Mouse (Mus musculus) heart, postnatal 25 days (tissue): ENCODE measurements at regions not wholly inside any gene's neighbourhood (a gene's known extent, or its start where the extent isn't known, plus 50 kb on each side); places are given as distances from the start of the nearest gene placed in this dataset.
"Not testable (repeated sequence)": the region's sequence is repeated elsewhere in the genome, so short reads cannot be mapped to it uniquely, and the experiment has no call there.

ENCODE experiments used
- DNase-seq: peaks from one replicate; pipeline ENCODE4 v3.0.0; 2022; ENCODE audit warnings: low spot score
- intact Hi-C: fragments of 180-260 bp; cut with DNase I; formaldehyde crosslinking; loops from one replicate; pipeline ENCODE4 v1.15.1; 2025

- intact Hi-C loops = no loop called here
Observed at GRCm38 (mm10) chr6:53233777-53234176, 53.3 kb upstream of the Creb5 start.

DNA sequence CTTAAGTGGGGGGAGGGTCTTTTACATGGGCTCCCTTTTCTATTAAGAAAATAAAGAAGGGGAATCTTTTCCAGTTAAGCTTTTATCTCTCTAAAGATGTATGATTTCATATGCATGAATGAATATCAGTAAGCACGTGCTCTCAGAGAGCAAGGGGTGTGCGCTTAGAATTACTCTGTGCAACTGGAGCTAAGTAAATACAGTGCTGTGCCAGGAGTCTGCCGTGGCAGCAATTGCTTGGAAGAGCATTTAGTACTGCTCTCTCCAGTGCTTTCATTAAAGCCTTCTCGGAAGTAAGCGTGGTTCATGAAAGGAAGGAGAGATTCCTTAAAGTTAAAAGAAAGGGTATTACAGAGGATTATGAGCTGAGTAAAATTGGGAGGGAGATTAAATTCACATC, 54.5 kb upstream of the Creb5 start:
- intact Hi-C loops = no loop called here
- no peak for DNase-seq

More at GRCm38 (mm10) chr6:53233777-53234176, 53.3 kb upstream of the Creb5 start:
- no peak for DNase-seq

- no peak for DNase-seq
- intact Hi-C loops = no loop called here
Observed at GRCm38 (mm10) chr6:53229350-53229749, 57.7 kb upstream of the Creb5 start.

DNA sequence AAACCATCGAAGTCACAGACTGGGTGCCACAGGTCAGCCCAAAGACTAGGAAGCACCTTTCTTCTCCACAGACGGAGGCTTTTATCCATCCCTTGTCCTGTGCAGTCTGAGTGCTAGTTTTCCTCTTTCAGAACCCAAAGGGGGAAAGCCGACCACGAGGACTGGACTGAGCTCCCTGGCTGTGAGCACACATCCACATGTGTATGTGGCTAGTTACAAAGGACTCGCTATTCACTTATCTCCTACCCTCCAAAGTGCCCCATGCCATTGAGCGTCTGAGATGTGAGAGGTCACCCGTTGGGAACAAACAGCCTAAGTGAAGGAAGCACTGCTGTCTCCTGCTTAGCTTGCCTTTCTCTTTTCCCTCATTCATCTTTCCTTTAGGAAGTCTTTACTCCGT, 65.0 kb upstream of the Creb5 start:
- DNase-seq = no peak
- intact Hi-C loops = no loop called here

DNA sequence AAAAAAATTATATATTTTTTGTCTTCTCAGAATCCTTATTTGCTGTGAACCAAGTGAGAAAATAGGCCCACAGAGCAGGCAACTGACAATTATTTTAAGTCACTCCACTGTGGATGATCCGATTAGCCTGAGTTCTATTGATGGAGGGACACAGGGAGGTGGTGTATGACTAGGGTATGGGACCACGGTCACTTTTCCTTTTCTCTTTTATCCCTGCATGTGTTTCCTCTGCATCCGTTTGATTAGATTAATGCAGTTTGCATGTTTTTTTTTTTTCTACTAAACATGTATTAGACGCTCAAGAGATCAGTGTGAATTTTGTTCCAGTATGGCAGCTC, 65.4 kb upstream of the Creb5 start:
- intact Hi-C loops = no loop called here
- DNase-seq = no peak

- DNase-seq = no peak
- intact Hi-C loops = no loop called here
Observed at GRCm38 (mm10) chr6:53220784-53221667, 66.0 kb upstream of the Creb5 start.

GRCm38 (mm10) chr6:53218871-53219286, 68.2 kb upstream of the Creb5 start:
- intact Hi-C loops = loop anchor here (5.0 kb wide), 1 partner anchor 503 kb away; no protein-coding TSS in a partner anchor
- peak; percentile 41 for DNase-seq

DNA sequence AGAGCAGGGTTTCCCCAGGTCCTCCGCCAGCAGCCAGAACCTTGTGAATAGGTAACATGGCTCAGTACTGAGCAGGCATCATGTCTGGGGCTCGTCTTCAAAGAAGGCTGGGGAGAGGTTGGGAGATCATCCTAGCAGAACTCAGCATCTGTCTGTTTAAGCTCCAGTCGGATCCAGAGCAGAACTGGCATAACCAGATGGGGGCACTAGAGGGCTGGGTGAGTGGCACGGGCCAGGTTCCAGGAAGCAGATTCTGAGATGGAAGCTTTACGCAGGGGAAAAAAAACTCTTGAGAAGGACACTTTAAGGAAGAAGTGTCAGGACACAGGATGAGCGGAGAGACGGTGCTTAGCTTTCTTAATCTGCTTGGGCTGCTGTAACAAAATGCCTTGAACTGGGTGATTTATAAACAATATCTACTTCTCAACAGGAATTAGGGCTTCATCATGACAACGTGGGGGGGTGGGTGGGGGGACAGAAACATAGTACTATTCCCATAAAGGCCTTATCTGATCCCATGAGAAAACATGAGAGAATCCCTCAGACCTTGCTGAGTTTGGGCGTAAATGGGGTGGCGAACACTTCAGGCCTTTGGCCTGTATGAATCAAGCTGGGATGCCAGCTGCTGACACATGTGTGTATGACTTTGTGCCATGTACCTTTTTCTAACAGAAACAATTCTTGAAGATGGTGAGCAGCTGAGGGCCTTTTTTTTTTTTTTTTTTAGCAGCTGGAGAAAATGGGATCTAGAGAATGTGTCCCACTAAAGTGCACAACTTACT, 69.6 kb upstream of the Creb5 start:
- DNase-seq = no peak
- intact Hi-C loops = loop anchor here (5.0 kb wide), 1 partner anchor 505 kb away; no protein-coding TSS in a partner anchor

GRCm38 (mm10) chr6:53216715-53217114, 70.4 kb upstream of the Creb5 start:
- DNase-seq = no peak
- intact Hi-C loops = loop anchor here (5.0 kb wide), 1 partner anchor 506 kb away; no protein-coding TSS in a partner anchor

DNA sequence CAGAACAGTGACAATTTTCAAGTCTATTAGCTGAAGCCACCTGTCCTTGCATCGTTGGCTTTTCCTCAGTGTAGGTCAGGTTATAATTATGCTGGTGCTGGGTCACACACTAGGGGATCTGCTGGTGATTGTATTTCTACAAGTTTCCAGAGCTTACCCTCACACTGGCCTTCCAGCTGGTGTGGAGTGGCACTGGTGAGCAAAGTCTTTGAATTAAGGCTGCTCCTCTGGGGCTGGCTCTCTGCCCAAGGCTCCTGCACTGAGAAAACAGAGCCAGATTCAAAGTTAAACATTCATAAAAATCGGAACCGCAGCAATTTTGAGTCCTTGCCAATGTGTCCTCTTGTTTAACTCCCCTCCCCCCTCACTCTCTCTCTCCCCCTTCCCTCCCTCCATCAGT, 75.7 kb upstream of the Creb5 start:
- intact Hi-C loops = no loop called here
- DNase-seq = no peak

DNA sequence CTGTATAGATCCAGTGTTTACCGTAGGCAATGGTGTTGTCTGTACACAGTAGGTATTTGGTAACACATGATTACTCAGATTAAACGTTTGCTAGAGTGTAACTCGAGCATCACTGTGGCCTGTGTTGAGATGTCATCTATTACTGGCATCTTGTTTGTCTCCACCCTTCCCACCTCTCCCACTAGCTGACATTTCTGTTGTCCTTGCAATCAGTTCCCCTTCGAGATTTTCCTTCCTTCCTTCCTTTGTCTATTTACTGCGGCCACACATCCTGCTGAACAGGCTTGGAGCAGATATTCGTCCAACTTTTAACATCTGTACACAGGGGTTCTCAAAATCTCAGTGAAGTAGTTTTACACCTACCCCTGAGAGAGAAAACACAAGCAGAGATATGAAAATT, 77.7 kb upstream of the Creb5 start:
- no peak for DNase-seq
- intact Hi-C loops = no loop called here

GRCm38 (mm10) chr6:53208474-53208873, 78.6 kb upstream of the Creb5 start:
- no peak for DNase-seq
- intact Hi-C loops = no loop called here

DNA sequence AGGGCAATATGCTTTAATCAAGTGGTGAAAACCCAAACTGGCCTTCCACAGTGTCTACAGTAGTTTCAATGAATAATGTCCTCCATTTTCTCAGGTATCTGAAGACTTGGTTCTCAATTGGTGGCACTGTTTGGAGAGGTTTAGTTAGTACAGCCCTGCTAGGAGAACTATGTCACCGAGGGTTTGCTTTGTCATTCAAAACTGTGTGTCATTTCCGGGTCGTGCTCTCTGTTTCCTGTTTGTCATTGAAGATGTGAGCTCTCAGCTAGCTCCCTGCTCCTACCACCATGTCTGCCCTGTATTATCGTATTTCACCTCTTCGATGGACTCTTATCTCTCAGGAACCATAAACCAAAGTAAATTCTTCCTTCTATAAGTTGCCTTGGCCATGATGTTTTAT, 79.3 kb upstream of the Creb5 start:
- no peak for DNase-seq
- intact Hi-C loops = no loop called here

GRCm38 (mm10) chr6:53207361-53207760, 79.7 kb upstream of the Creb5 start:
- intact Hi-C loops = no loop called here
- no peak for DNase-seq

- DNase-seq = no peak
- intact Hi-C loops = no loop called here
Observed at GRCm38 (mm10) chr6:53201281-53201956, 85.7 kb upstream of the Creb5 start.

GRCm38 (mm10) chr6:53199474-53199873, 87.6 kb upstream of the Creb5 start:
- intact Hi-C loops = no loop called here
- no peak for DNase-seq

- intact Hi-C loops, DNase-seq: not testable (repeated sequence)
Observed at GRCm38 (mm10) chr6:53182131-53182530, 104.9 kb upstream of the Creb5 start.

DNA sequence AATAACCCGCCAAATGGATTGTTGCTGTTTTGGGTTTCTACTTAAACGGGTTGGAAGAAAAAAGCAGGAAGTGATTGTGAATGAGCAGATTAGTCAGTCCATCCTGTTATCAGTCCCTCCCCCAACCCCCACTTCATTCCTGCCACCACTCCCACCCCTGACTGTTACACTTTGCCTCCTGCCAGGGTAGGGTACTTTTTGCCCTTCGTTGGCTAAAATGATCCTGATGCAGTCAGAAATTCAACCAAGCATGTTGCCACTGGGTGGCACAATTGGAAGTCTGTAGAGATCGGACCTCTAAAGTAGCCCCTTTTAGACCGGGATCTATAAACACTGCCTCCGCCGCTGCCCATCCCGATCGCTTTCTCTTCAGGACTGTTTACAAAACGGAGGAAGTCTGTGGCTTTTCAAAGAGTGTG, 96.0 kb upstream of the Jazf1 start:
- intact Hi-C loops = loop anchor here (5.0 kb wide), 1 partner anchor 558 kb away; no protein-coding TSS in a partner anchor
- no peak for DNase-seq

- DNase-seq = no peak
- intact Hi-C loops = loop anchor here (5.0 kb wide), 1 partner anchor 559 kb away; no protein-coding TSS in a partner anchor
Observed at GRCm38 (mm10) chr6:53163091-53163490, 94.7 kb upstream of the Jazf1 start.

GRCm38 (mm10) chr6:53161627-53162026, 93.2 kb upstream of the Jazf1 start:
- intact Hi-C loops = loop anchor here (5.0 kb wide), 1 partner anchor 561 kb away; no protein-coding TSS in a partner anchor
- DNase-seq = no peak
